Mouse (Mus musculus): ENCODE results near the gene Tvp23a.

DNA sequence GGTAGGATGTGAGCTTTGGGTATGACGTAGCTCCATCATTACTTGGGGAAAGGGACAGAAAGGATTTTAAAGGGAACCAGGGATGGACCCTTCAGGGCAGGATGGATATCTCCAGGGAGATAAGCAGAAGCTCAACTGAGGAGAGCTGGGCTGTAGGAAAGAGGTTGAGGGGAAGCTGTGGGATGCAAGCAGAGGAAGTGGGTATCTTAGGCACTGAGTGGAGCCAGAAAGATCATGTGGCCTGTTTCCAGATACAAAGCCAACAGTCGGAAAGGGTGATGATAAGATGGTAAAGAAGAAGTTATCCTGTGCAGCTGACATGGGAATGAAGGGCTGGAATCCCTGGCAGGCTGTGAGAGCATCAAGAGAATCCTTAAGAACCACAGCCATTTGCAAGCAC, 14.0 kb upstream of the Tvp23a start:
- TF ChIP-seq CTCF (IDR thresholded peaks at IDR 0.05; ENCODE audit: low read depth) (no peak), EP300 (IDR thresholded peaks at IDR 0.05; ENCODE audit: low read depth) (no peak)
